Mouse (Mus musculus) cerebellum, adult 9-11 months (tissue): ENCODE results near the gene Ninl.

ENCODE experiments used
- DNase-seq: peaks from one replicate; pipeline ENCODE4 v3.0.0; 2022

Gene Ninl

GRCm38 (mm10) chr2:150995324-150995723, 43.9 kb downstream of the Ninl start:
- no peak for DNase-seq

- DNase-seq: no peak
Measured at GRCm38 (mm10) chr2:150991050-150991449, 48.1 kb downstream of the Ninl start.

GRCm38 (mm10) chr2:150990506-150990905, 48.7 kb downstream of the Ninl start:
- no peak for DNase-seq

- DNase-seq: no peak
Measured at GRCm38 (mm10) chr2:150985359-150985758, 53.8 kb downstream of the Ninl start.

- no peak for DNase-seq
Measured at GRCm38 (mm10) chr2:150982051-150982450, 57.1 kb downstream of the Ninl start.

- no peak for DNase-seq
Measured at GRCm38 (mm10) chr2:150981524-150981923, 57.7 kb downstream of the Ninl start.

GRCm38 (mm10) chr2:150979861-150980620, 59.1 kb downstream of the Ninl start:
- DNase-seq: no peak

GRCm38 (mm10) chr2:150978791-150979190, 60.4 kb downstream of the Ninl start:
- no peak for DNase-seq

- no peak for DNase-seq
Measured at GRCm38 (mm10) chr2:150977676-150978075, 61.5 kb downstream of the Ninl start.

GRCm38 (mm10) chr2:150976871-150977270, 62.3 kb downstream of the Ninl start:
- DNase-seq: no peak

- DNase-seq: no peak
Measured at GRCm38 (mm10) chr2:150973401-150974115, 65.6 kb downstream of the Ninl start.

- no peak for DNase-seq
Measured at GRCm38 (mm10) chr2:150972681-150973080, 66.5 kb downstream of the Ninl start.

- DNase-seq: no peak
Measured at GRCm38 (mm10) chr2:150971856-150972255, 67.3 kb downstream of the Ninl start.

GRCm38 (mm10) chr2:150969231-150969630, 70.0 kb downstream of the Ninl start:
- DNase-seq: no peak

GRCm38 (mm10) chr2:150967491-150967890, 71.7 kb downstream of the Ninl start:
- DNase-seq: no peak

GRCm38 (mm10) chr2:150965951-150966350, 73.2 kb downstream of the Ninl start:
- no peak for DNase-seq

GRCm38 (mm10) chr2:150964641-150965040, 74.5 kb downstream of the Ninl start:
- DNase-seq: no peak

- no peak for DNase-seq
Measured at GRCm38 (mm10) chr2:150963246-150963645, 75.9 kb downstream of the Ninl start.

- no peak for DNase-seq
Measured at GRCm38 (mm10) chr2:150959521-150959920, 79.7 kb downstream of the Ninl start.

GRCm38 (mm10) chr2:150955859-150956258, 83.3 kb downstream of the Ninl start:
- no peak for DNase-seq

GRCm38 (mm10) chr2:150951201-150951600, 88.0 kb downstream of the Ninl start:
- no peak for DNase-seq

GRCm38 (mm10) chr2:150950056-150950455, 89.1 kb downstream of the Ninl start:
- no peak for DNase-seq

- no peak for DNase-seq
Measured at GRCm38 (mm10) chr2:150949652-150950051, 89.5 kb downstream of the Ninl start.

GRCm38 (mm10) chr2:150948786-150949185, 90.4 kb downstream of the Ninl start:
- no peak for DNase-seq
